Mouse (Mus musculus) hindbrain, embryonic 14.5 days (tissue): ENCODE data around the gene Dip2c. TPM values are rescaled to one million over a fixed set of nuclear protein-coding genes. Genes with fewer than 3 reads are reported as not detected.

Source experiments
- polyA plus RNA-seq: library from polyadenylated mRNA; unstranded; fragments of >200 nt; fragmentation: Nextera tagmentation; extraction: Ambion mirVana; gene quantifications from 2 replicates; pipeline ENCODE4 v1.2.1, GENCODE M21; 2014

Gene Dip2c
- polyA plus RNA-seq, 1 experiment from 2014 or later = 24.0 TPM

Other genes with a start within 250 kb of the Dip2c start
- 48.0 and 52.7 TPM in 2 replicates for gene Larp4b, start 182.6 kb upstream of the Dip2c start, polyA plus RNA-seq